Mouse (Mus musculus): ENCODE measurements around the gene Sfswap. TPM values are rescaled to one million over a fixed set of nuclear protein-coding genes. Genes with fewer than 3 reads are reported as not detected.
"Not testable (repeated sequence)": the region's sequence is repeated elsewhere in the genome, so short reads cannot be mapped to it uniquely, and the experiment has no call there.

The Sfswap gene
- polyA plus RNA-seq, 1 experiment = 160 TPM

DNA sequence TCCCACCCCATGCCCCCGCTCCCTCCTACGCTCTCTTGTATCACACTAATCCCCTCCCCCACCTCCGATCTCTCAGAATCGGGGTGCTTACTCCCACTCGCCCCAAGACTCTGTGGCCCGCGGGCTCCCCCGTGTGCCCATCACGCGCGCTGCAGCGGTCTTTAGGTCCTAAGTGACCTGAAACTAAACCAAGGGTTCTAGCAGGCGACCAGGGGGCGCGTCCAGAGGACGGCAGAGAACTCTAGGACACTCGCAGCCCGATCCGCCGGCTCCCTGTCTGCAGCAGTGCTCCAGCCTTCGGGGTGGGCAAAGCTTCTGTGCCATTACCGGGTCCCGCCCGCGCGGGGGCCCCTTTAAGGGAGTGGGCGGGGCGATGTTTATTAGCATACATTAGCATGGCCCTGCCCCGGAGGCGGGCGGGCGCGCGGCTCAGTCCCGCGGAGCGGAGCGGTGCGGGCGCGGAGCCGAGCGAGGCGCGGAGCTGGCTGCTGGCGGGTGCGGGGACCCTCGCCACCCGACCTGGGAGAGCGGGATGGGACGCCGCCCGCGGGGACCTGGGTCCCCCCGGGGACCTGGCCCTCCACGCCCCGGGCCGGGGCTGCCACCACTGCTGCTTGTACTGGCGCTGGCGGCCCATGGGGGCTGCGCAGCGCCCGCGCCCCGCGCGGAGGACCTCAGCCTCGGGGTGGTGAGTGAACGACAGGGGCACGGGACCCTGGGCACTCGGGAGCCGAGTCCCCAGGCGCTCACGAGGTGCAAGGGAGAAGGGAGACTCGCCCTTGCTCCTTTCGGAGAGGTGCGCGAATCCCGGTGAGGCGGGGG, 83.0 kb downstream of the Sfswap start, which contains the start of gene Mmp17:
Mmp17 (plus strand) TSS at position 409 of the 822 bp plus-strand sequence.
- DNase-seq (ENCODE audit: extremely low spot score in 1 of 2, low spot score in 1 of 2) = peak; percentile 85 to 93

DNA sequence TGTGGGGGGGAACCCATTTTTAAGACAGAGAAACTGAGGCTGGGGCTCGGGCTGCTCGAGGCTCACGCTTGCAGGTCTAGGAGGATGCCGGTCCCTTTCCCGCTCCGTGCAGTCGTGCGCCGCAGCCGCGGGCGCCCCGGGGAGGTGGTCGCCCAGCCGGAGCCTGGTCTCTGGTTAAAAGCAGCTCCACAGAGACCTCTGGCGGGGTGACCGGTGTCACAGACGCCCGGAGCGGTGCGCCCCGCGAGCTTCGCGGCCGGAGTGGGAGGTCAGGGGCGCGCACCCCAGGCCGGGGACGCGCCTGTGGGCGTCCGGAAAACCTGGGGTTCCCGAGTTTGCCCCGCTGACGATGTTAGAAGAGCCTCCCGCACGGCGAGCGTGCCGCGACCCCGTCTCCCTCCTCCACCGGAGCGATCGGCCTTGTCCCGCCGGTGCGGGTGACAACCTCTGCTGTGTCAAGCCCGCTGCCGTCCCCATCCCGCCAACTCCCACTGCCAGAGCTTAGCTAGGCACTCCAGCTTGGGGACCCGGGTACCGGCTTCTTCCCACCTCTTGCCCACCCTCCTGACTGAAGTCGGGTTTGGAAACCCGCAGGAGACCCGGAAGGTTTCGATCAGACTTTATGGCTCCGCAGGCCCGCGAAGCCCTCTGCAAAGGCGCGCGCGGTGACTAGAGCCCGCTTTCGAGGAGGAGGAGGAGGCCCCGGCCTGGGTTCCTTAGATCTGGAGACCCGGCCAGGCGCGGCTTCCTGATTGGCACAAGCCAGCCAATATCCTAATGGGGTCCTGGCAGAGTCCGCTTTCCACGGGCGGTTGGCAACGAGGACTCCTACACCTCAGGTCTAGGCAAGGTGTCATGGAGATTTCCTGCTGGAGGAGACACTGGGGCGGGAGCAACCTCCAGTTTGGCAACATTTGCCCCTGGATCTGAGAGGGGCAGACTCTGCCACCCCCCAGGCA, 83.8 kb downstream of the Sfswap start:
- no peak for DNase-seq (ENCODE audit: extremely low spot score in 1 of 2, low spot score in 1 of 2)

- DNase-seq (ENCODE audit: extremely low spot score in 1 of 2, low spot score in 1 of 2) = peak in 1 of 2 experiments; percentile 90
Measured at GRCm38 (mm10) chr5:129586016-129586415, 85.0 kb downstream of the Sfswap start.

GRCm38 (mm10) chr5:129586471-129586870, 85.5 kb downstream of the Sfswap start:
- no peak for DNase-seq (ENCODE audit: extremely low spot score in 1 of 2, low spot score in 1 of 2)

GRCm38 (mm10) chr5:129590915-129591314, 89.9 kb downstream of the Sfswap start:
- DNase-seq (ENCODE audit: extremely low spot score in 1 of 2, low spot score in 1 of 2) = no peak

GRCm38 (mm10) chr5:129594116-129595114, 93.4 kb downstream of the Sfswap start:
- peak in 1 of 2 experiments; percentile 94 for DNase-seq (ENCODE audit: extremely low spot score in 1 of 2, low spot score in 1 of 2)

- no peak for DNase-seq (ENCODE audit: extremely low spot score in 1 of 2, low spot score in 1 of 2)
Measured at GRCm38 (mm10) chr5:129602071-129602487, 101.1 kb downstream of the Sfswap start.

DNA sequence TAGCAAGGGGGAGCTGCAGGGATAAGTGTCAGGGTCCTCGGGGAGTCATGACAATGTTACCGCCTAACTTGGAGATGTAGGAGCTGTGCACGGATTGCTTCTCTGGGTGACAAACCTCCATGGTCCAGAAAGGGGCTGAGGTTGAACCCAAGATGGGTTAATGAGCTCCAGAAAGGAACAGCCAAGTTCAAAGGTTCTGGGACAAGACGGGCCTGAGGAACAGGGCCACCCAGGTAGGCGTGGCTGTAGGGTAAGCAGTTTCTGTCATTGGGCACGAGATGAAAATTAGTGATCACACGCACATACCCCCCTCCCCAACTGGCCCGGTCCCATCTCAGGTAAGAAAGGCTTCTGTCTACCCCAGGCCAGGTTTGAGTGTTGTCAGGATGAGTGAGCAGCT, 106.5 kb downstream of the Sfswap start:
- no peak for DNase-seq (ENCODE audit: extremely low spot score in 1 of 2, low spot score in 1 of 2)

GRCm38 (mm10) chr5:129611060-129611459, 110.0 kb downstream of the Sfswap start:
- peak in 1 of 2 experiments; percentile 90 for DNase-seq (ENCODE audit: extremely low spot score in 1 of 2, low spot score in 1 of 2)

DNA sequence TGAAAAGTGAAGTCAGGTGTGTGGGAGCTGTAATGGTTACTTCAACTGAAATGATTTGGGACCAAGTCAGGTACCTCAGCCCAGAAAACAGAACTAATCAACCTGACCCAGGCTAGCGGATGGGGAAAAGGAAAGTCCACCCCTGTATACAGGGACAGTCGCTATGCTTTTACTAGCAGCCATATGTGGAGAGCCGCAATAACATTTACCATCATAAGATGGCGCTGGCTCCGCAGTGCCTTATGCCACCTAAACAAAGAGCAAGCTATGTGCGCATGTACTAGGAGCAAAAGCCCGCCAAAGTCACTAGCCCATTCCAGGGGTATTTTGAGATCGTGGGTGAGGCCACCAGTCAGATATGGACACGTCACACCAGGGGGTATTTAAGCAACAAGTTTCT, 119.6 kb downstream of the Sfswap start:
- not testable (repeated sequence) for DNase-seq (ENCODE audit: extremely low spot score in 1 of 2, low spot score in 1 of 2)

Other genes starting within 250 kb of the Sfswap start
- gene Mmp17, start 82.9 kb downstream of the Sfswap start, polyA plus RNA-seq (2012; rRNA removed) = 57.6 and 68.4 TPM in 2 replicates
- gene Zfp11, start 168.9 kb downstream of the Sfswap start, polyA plus RNA-seq (2012; rRNA removed) = 5.3 and 5.7 TPM in 2 replicates
- 0.08 TPM in 1 of 2 replicates, not detected in the other for gene Sept14, start 207.3 kb downstream of the Sfswap start, polyA plus RNA-seq (2012; rRNA removed)
- 104 and 105 TPM in 2 replicates for gene Mrps17, start 214.3 kb downstream of the Sfswap start, polyA plus RNA-seq (2012; rRNA removed)
- 118 and 124 TPM in 2 replicates for gene Nipsnap2, start 223.8 kb downstream of the Sfswap start, polyA plus RNA-seq (2012; rRNA removed)

All from frontal cortex, adult 2 months (tissue).